Mouse (Mus musculus) macrophage (primary cell): Measurements from ENCODE around the gene Mat2b. TPM values are rescaled to one million over a fixed set of nuclear protein-coding genes. Genes with fewer than 3 reads are reported as not detected.

Experiments
- H3K27ac ChIP-seq: fragments of 350-480 bp; formaldehyde crosslinking; 2 replicates; pipeline ENCODE4 v1.9.0; 2021
- H3K36me3 ChIP-seq: fragments of 350-480 bp; formaldehyde crosslinking; 2 replicates; pipeline ENCODE4 v1.9.0; 2021; ENCODE audit errors: inconsistent target
- H3K4me3 ChIP-seq: fragments of 350-480 bp; formaldehyde crosslinking; 2 replicates; pipeline ENCODE4 v1.9.0; 2021; ENCODE audit errors: inconsistent target
- H3K79me2 ChIP-seq: fragments of 350-480 bp; formaldehyde crosslinking; 2 replicates; pipeline ENCODE4 v1.9.0; 2021; ENCODE audit errors: inconsistent target
- WGBS: methylation state at CpG from one replicate; pipeline ENCODE4 v1.1.7; 2026; ENCODE audit warnings: inconsistent platforms; ENCODE audit not compliant: missing documents; 5-methylcytosine and 5-hydroxymethylcytosine counted together
- polyA plus RNA-seq: library from polyadenylated mRNA; stranded (reverse); fragments of 250-400 nt; gene quantifications from 3 replicates; pipeline ENCODE4 v1.2.4, GENCODE M21; 2018; ENCODE audit warnings: inconsistent platforms

Gene Mat2b
- polyA plus RNA-seq, 1 experiment from 2014 or later: 28.8 TPM

GRCm38 (mm10) chr11:40692511-40693365, 2.3 kb downstream of the Mat2b start:
- peak overlapping the region; percentile 85 for H3K27ac ChIP-seq
- peaks cover 56% of the 10 kb centered on the region for H3K79me2 ChIP-seq
- H3K4me3 ChIP-seq: peak overlapping the region; percentile 77
- no peaks in the 10 kb centered on the region for H3K36me3 ChIP-seq
- WGBS: under 1% methylated on average over 35 of the region's 36 CpGs

- H3K27ac ChIP-seq: no peak overlapping the region
- peaks cover 3% of the 10 kb centered on the region; the same call in 1 of the 2 replicates for H3K36me3 ChIP-seq
- H3K79me2 ChIP-seq: peaks cover 62% of the 10 kb centered on the region
- H3K4me3 ChIP-seq: peak overlapping the region; percentile 77
- WGBS: 1% methylated on average over 23 of the region's 28 CpGs
Observed at GRCm38 (mm10) chr11:40692101-40692509, 2.9 kb downstream of the Mat2b start.

- peaks cover 77% of the 10 kb centered on the region for H3K79me2 ChIP-seq
- no peak overlapping the region for H3K27ac ChIP-seq
- no peak overlapping the region for H3K4me3 ChIP-seq
- peaks cover 18% of the 10 kb centered on the region; the same call in 1 of the 2 replicates for H3K36me3 ChIP-seq
- WGBS: 77% methylated on average over 5 of the region's 5 CpGs
Observed at GRCm38 (mm10) chr11:40690444-40691127, 4.4 kb downstream of the Mat2b start.

GRCm38 (mm10) chr11:40683295-40683694, 11.7 kb downstream of the Mat2b start:
- 92% methylated on average over 3 of the region's 3 CpGs for WGBS
- Histone ChIP-seq H3K4me3 (no peak overlapping the region), H3K79me2 (peaks cover 36% of the 10 kb centered on the region), H3K27ac (no peak overlapping the region), H3K36me3 (peaks cover 88% of the 10 kb centered on the region)

- peaks cover 27% of the 10 kb centered on the region for H3K79me2 ChIP-seq
- H3K4me3 ChIP-seq: no peak overlapping the region
- no peak overlapping the region for H3K27ac ChIP-seq
- WGBS: 93% methylated on average over 3 of the region's 3 CpGs
- H3K36me3 ChIP-seq: peaks cover 94% of the 10 kb centered on the region
Observed at GRCm38 (mm10) chr11:40682456-40682855, 12.5 kb downstream of the Mat2b start.

GRCm38 (mm10) chr11:40677169-40677568, 17.8 kb downstream of the Mat2b start:
- WGBS: 89% methylated on average over 1 of the region's 1 CpGs
- Histone ChIP-seq H3K4me3 (no peak overlapping the region), H3K36me3 (peaks cover 42% of the 10 kb centered on the region), H3K27ac (no peak overlapping the region), H3K79me2 (no peaks in the 10 kb centered on the region)

GRCm38 (mm10) chr11:40675014-40675730, 19.8 kb downstream of the Mat2b start:
- Histone ChIP-seq H3K4me3 (no peak overlapping the region), H3K79me2 (no peaks in the 10 kb centered on the region)
- 72% methylated on average over 4 of the region's 4 CpGs for WGBS

GRCm38 (mm10) chr11:40649726-40650445, 45.1 kb downstream of the Mat2b start:
- H3K4me3 ChIP-seq: no peak overlapping the region
- no peak overlapping the region for H3K27ac ChIP-seq
- H3K36me3 ChIP-seq: no peaks in the 10 kb centered on the region
- no peaks in the 10 kb centered on the region for H3K79me2 ChIP-seq
- 91% methylated on average over 8 of the region's 8 CpGs for WGBS

More at GRCm38 (mm10) chr11:40675014-40675730, 19.8 kb downstream of the Mat2b start:
- Histone ChIP-seq H3K27ac (no peak overlapping the region), H3K36me3 (peaks cover 24% of the 10 kb centered on the region)

- Histone ChIP-seq H3K4me3 (no peak overlapping the region), H3K27ac (no peak overlapping the region), H3K36me3 (no peaks in the 10 kb centered on the region), H3K79me2 (no peaks in the 10 kb centered on the region)
- WGBS: 63% methylated on average over 2 of the region's 2 CpGs
Observed at GRCm38 (mm10) chr11:40647246-40647645, 47.8 kb downstream of the Mat2b start.

Other genes with a start within 250 kb of the Mat2b start
- gene Hmmr, start 38.2 kb upstream of the Mat2b start, polyA plus RNA-seq: 0.32 to 7.1 TPM (median 3.3 TPM) in 3 replicates
- 35.8 to 54.5 TPM (median 53.0 TPM) in 3 replicates for gene Nudcd2, start 38.5 kb upstream of the Mat2b start, polyA plus RNA-seq
- gene Ccng1, start 60.1 kb upstream of the Mat2b start, polyA plus RNA-seq: 131 to 159 TPM (median 149 TPM) in 3 replicates